Mouse (Mus musculus): ENCODE results near the gene BC025920.

DNA sequence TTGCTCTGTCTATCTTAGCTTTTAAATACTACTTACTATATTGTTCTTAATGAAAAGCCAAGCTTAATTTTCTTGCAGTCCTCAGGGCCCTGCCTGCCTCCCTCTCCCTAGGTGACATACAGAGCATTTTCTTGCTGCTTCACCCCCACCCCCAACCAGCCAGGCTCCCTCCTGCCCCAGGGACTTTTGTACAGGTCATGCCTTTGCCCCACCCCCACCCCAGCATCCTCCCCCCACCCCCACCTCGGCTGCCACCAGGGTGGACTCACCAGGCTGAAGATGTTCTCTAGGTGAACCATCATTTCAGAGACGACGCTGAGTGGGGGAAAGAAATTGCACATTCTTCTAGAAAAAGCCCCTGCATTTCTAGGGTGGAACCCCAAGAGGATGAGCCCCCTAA is 7.7 kb upstream of the BC025920 start:
- TF ChIP-seq CTCF (IDR thresholded peaks at IDR 0.05; ENCODE audit: extremely low read depth, insufficient read length, insufficient replicate concordance, low read depth, low read length) (no peak), POLR2A (IDR thresholded peaks at IDR 0.05; ENCODE audit: low read depth, low read length) (no peak)
